Mouse (Mus musculus): ENCODE results near the gene Slc7a15. TPM values are rescaled to one million over a fixed set of nuclear protein-coding genes. Genes with fewer than 3 reads are reported as not detected.
"Not testable (repeated sequence)": the region's sequence is repeated elsewhere in the genome, so short reads cannot be mapped to it uniquely, and the experiment has no call there.

Gene Slc7a15
- polyA plus RNA-seq, 1 experiment from 2014 or later, result not detected

- Histone ChIP-seq H3K36me3 (ENCODE audit: control insufficient read depth, insufficient read depth, low read length) (no peaks in the 10 kb centered on the region), H3K9me3 (ENCODE audit: control insufficient read depth, low read depth, low read length) (no peaks in the 10 kb centered on the region), H3K4me2 (replicated peaks; ENCODE audit: low read depth, low read length) (no peak overlapping the region), H3K9ac (replicated peaks; ENCODE audit: low read depth, low read length) (no peak overlapping the region), H3K27me3 (ENCODE audit: control insufficient read depth, insufficient read depth, low read length) (no peaks in the 10 kb centered on the region), H3K27ac (ENCODE audit: low read length) (no peak overlapping the region), H3K4me1 (ENCODE audit: control insufficient read depth, insufficient read depth, low read length) (no peaks in the 10 kb centered on the region), H3K4me3 (ENCODE audit: low read depth, low read length) (no peak overlapping the region)
- 94% methylated on average over 7 of the region's 7 CpGs for whole genome bisulfite sequencing
- no peak for ATAC-seq (ENCODE audit: insufficient number of reproducible peaks, insufficient read depth, low FRiP score, low read depth)
Observed at GRCm38 (mm10) chr12:8595611-8596010, 3.3 kb downstream of the Slc7a15 start.

GRCm38 (mm10) chr12:8591326-8591725 lies 7.5 kb downstream of the Slc7a15 start:
- H3K4me1 ChIP-seq (ENCODE audit: control insufficient read depth, insufficient read depth, low read length); H3K4me2 ChIP-seq (replicated peaks; ENCODE audit: low read depth, low read length); H3K9me3 ChIP-seq (ENCODE audit: control insufficient read depth, low read depth, low read length); H3K27ac ChIP-seq (ENCODE audit: low read length); H3K9ac ChIP-seq (replicated peaks; ENCODE audit: low read depth, low read length); H3K4me3 ChIP-seq (ENCODE audit: low read depth, low read length); ATAC-seq (ENCODE audit: insufficient number of reproducible peaks, insufficient read depth, low FRiP score, low read depth); H3K36me3 ChIP-seq (ENCODE audit: control insufficient read depth, insufficient read depth, low read length); H3K27me3 ChIP-seq (ENCODE audit: control insufficient read depth, insufficient read depth, low read length): not testable (repeated sequence)
- WGBS, result 94% methylated on average over 2 of the region's 2 CpGs

GRCm38 (mm10) chr12:8573405-8573804 lies 25.5 kb downstream of the Slc7a15 start:
- Histone ChIP-seq H3K4me1 (ENCODE audit: control insufficient read depth, insufficient read depth, low read length) (no peaks in the 10 kb centered on the region), H3K27ac (ENCODE audit: low read length) (no peak overlapping the region), H3K27me3 (ENCODE audit: control insufficient read depth, insufficient read depth, low read length) (no peaks in the 10 kb centered on the region), H3K4me3 (ENCODE audit: low read depth, low read length) (no peak overlapping the region), H3K4me2 (replicated peaks; ENCODE audit: low read depth, low read length) (no peak overlapping the region), H3K9ac (replicated peaks; ENCODE audit: low read depth, low read length) (no peak overlapping the region), H3K9me3 (ENCODE audit: control insufficient read depth, low read depth, low read length) (no peaks in the 10 kb centered on the region), H3K36me3 (ENCODE audit: control insufficient read depth, insufficient read depth, low read length) (no peaks in the 10 kb centered on the region)
- ATAC-seq (ENCODE audit: insufficient number of reproducible peaks, insufficient read depth, low FRiP score, low read depth), result no peak
- 73% methylated on average over 11 of the region's 11 CpGs for WGBS

GRCm38 (mm10) chr12:8571903-8572341 lies 26.9 kb downstream of the Slc7a15 start:
- H3K36me3 ChIP-seq (ENCODE audit: control insufficient read depth, insufficient read depth, low read length); H3K4me1 ChIP-seq (ENCODE audit: control insufficient read depth, insufficient read depth, low read length); H3K27me3 ChIP-seq (ENCODE audit: control insufficient read depth, insufficient read depth, low read length); H3K9ac ChIP-seq (replicated peaks; ENCODE audit: low read depth, low read length); H3K4me2 ChIP-seq (replicated peaks; ENCODE audit: low read depth, low read length); H3K9me3 ChIP-seq (ENCODE audit: control insufficient read depth, low read depth, low read length); ATAC-seq (ENCODE audit: insufficient number of reproducible peaks, insufficient read depth, low FRiP score, low read depth); H3K27ac ChIP-seq (ENCODE audit: low read length): not testable (repeated sequence)
- 25% methylated on average over 12 of the region's 12 CpGs for WGBS
- peak overlapping the region; percentile 1; the same call in 1 of the 2 replicates for H3K4me3 ChIP-seq (ENCODE audit: low read depth, low read length)

- H3K4me2 ChIP-seq (replicated peaks; ENCODE audit: low read depth, low read length); H3K27me3 ChIP-seq (ENCODE audit: control insufficient read depth, insufficient read depth, low read length); H3K4me3 ChIP-seq (ENCODE audit: low read depth, low read length); H3K4me1 ChIP-seq (ENCODE audit: control insufficient read depth, insufficient read depth, low read length); ATAC-seq (ENCODE audit: insufficient number of reproducible peaks, insufficient read depth, low FRiP score, low read depth); H3K27ac ChIP-seq (ENCODE audit: low read length); H3K9me3 ChIP-seq (ENCODE audit: control insufficient read depth, low read depth, low read length); H3K36me3 ChIP-seq (ENCODE audit: control insufficient read depth, insufficient read depth, low read length); H3K9ac ChIP-seq (replicated peaks; ENCODE audit: low read depth, low read length): not testable (repeated sequence)
- 59% methylated on average over 2 of the region's 2 CpGs for WGBS
Observed at GRCm38 (mm10) chr12:8571287-8571902, 27.5 kb downstream of the Slc7a15 start.

- not testable (repeated sequence) for H3K27ac ChIP-seq (ENCODE audit: low read length); H3K4me2 ChIP-seq (replicated peaks; ENCODE audit: low read depth, low read length); H3K9ac ChIP-seq (replicated peaks; ENCODE audit: low read depth, low read length); H3K9me3 ChIP-seq (ENCODE audit: control insufficient read depth, low read depth, low read length); H3K36me3 ChIP-seq (ENCODE audit: control insufficient read depth, insufficient read depth, low read length); H3K4me3 ChIP-seq (ENCODE audit: low read depth, low read length); H3K4me1 ChIP-seq (ENCODE audit: control insufficient read depth, insufficient read depth, low read length); ATAC-seq (ENCODE audit: insufficient number of reproducible peaks, insufficient read depth, low FRiP score, low read depth); H3K27me3 ChIP-seq (ENCODE audit: control insufficient read depth, insufficient read depth, low read length)
- 82% methylated on average over 8 of the region's 8 CpGs for WGBS
Observed at GRCm38 (mm10) chr12:8562213-8562612, 36.7 kb downstream of the Slc7a15 start.

- not testable (repeated sequence) for H3K27me3 ChIP-seq (ENCODE audit: control insufficient read depth, insufficient read depth, low read length); H3K4me1 ChIP-seq (ENCODE audit: control insufficient read depth, insufficient read depth, low read length); H3K4me2 ChIP-seq (replicated peaks; ENCODE audit: low read depth, low read length); H3K9ac ChIP-seq (replicated peaks; ENCODE audit: low read depth, low read length); H3K9me3 ChIP-seq (ENCODE audit: control insufficient read depth, low read depth, low read length); ATAC-seq (ENCODE audit: insufficient number of reproducible peaks, insufficient read depth, low FRiP score, low read depth); H3K4me3 ChIP-seq (ENCODE audit: low read depth, low read length); H3K27ac ChIP-seq (ENCODE audit: low read length); H3K36me3 ChIP-seq (ENCODE audit: control insufficient read depth, insufficient read depth, low read length)
- 77% methylated on average over 3 of the region's 3 CpGs for WGBS
Observed at GRCm38 (mm10) chr12:8559876-8560275, 39.0 kb downstream of the Slc7a15 start.

GRCm38 (mm10) chr12:8556189-8556588 lies 42.7 kb downstream of the Slc7a15 start:
- Histone ChIP-seq H3K27me3 (ENCODE audit: control insufficient read depth, insufficient read depth, low read length) (no peaks in the 10 kb centered on the region), H3K4me1 (ENCODE audit: control insufficient read depth, insufficient read depth, low read length) (no peaks in the 10 kb centered on the region), H3K9me3 (ENCODE audit: control insufficient read depth, low read depth, low read length) (no peaks in the 10 kb centered on the region), H3K4me3 (ENCODE audit: low read depth, low read length) (no peak overlapping the region), H3K4me2 (replicated peaks; ENCODE audit: low read depth, low read length) (no peak overlapping the region), H3K9ac (replicated peaks; ENCODE audit: low read depth, low read length) (no peak overlapping the region), H3K36me3 (ENCODE audit: control insufficient read depth, insufficient read depth, low read length) (no peaks in the 10 kb centered on the region), H3K27ac (ENCODE audit: low read length) (no peak overlapping the region)
- ATAC-seq (ENCODE audit: insufficient number of reproducible peaks, insufficient read depth, low FRiP score, low read depth), result no peak

GRCm38 (mm10) chr12:8555419-8555818 lies 43.4 kb downstream of the Slc7a15 start:
- ATAC-seq (ENCODE audit: insufficient number of reproducible peaks, insufficient read depth, low FRiP score, low read depth), result no peak
- H3K4me1 ChIP-seq (ENCODE audit: control insufficient read depth, insufficient read depth, low read length), result no peaks in the 10 kb centered on the region

More at GRCm38 (mm10) chr12:8555419-8555818, 43.4 kb downstream of the Slc7a15 start:
- no peak overlapping the region for H3K9ac ChIP-seq (replicated peaks; ENCODE audit: low read depth, low read length)
- H3K4me2 ChIP-seq (replicated peaks; ENCODE audit: low read depth, low read length), result no peak overlapping the region
- no peaks in the 10 kb centered on the region for H3K27me3 ChIP-seq (ENCODE audit: control insufficient read depth, insufficient read depth, low read length)
- H3K36me3 ChIP-seq (ENCODE audit: control insufficient read depth, insufficient read depth, low read length), result no peaks in the 10 kb centered on the region
- no peak overlapping the region for H3K27ac ChIP-seq (ENCODE audit: low read length)
- no peak overlapping the region for H3K4me3 ChIP-seq (ENCODE audit: low read depth, low read length)
- H3K9me3 ChIP-seq (ENCODE audit: control insufficient read depth, low read depth, low read length), result no peaks in the 10 kb centered on the region
